Mouse (Mus musculus): ENCODE data around the gene Ccdc93.

DNA sequence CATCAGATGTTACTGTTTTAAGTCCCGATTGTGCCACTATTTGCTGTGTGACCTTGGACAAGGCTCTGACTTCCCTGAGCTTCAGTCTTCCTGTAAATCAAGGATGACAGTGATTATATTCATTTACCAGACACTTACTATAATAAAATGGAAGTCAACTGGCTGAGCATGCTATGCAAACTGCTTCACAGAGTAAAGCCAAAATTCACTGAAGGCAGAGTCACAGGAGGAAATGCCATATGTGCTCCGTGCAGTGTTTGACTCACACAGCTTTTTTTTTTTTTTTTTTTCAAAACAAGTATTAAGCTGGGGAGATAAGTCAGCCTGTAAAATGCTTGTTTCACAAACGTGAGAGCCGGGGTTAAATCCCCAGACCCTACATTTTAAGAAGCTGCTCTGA lies 34.3 kb upstream of the Ccdc93 start:
- TF ChIP-seq CTCF (IDR thresholded peaks at IDR 0.05; ENCODE audit: control insufficient read depth, insufficient read depth, insufficient replicate concordance, low read depth, low read length) (no peak), POLR2A (IDR thresholded peaks at IDR 0.05; ENCODE audit: control insufficient read depth, low read depth, low read length) (no peak)

All from testis, adult 2 months (tissue).